14 mouse cellular contexts compared by ENCODE assay signal in genomic region chr13:60618287-60618686, GRCm38 (mm10). TPM values are rescaled to one million over a fixed set of nuclear protein-coding genes. Genes with fewer than 3 reads are reported as not detected.
DNase-seq lines count a peak whose midpoint lies in the region; ATAC-seq and TF ChIP-seq lines count a peak whose summit lies in the region.
"Had no signal": no experiment of that assay in that cellular context is flagged by ENCODE, and none has a peak within 500 bp of the region (broad histone marks: within the 10 kb centered on the region; RNA-seq: fewer than 3 reads in every experiment).

No protein-coding gene starts in this region.

- peaks cover 65% of the 10 kb centered on the region for H3K4me1 ChIP-seq in forebrain, embryonic 10.5 days
- H3K4me1 ChIP-seq in forebrain, embryonic 16.5 days (replicated peaks; ENCODE audit: control insufficient read depth, insufficient read depth, low read length), result peaks cover 53% of the 10 kb centered on the region
- 0 out of 2 replicates have a peak, but pooled peaks cover 3% of the 10 kb centered on the region for H3K4me1 ChIP-seq in kidney, postnatal 0 days (replicated peaks; ENCODE audit: insufficient read depth, low read length)
- peaks cover 16% of the 10 kb centered on the region for H3K4me1 ChIP-seq in intestine, embryonic 16.5 days (ENCODE audit: control insufficient read depth, insufficient read depth, low read length)
- peaks cover 60% of the 10 kb centered on the region for H3K4me1 ChIP-seq in embryonic facial prominence, embryonic 10.5 days

- WGBS in forebrain, embryonic 10.5 days, result 77% methylated on average over 9 of the region's 9 CpGs
- 35% methylated on average over 9 of the region's 9 CpGs for WGBS in forebrain, embryonic 16.5 days
- 50% methylated on average over 9 of the region's 9 CpGs for WGBS in kidney, postnatal 0 days
- WGBS in intestine, embryonic 16.5 days, result 33% methylated on average over 9 of the region's 9 CpGs
- 59% methylated on average over 9 of the region's 9 CpGs for WGBS in embryonic facial prominence, embryonic 10.5 days

- peaks cover 20% of the 10 kb centered on the region for H3K36me3 ChIP-seq in forebrain, embryonic 10.5 days (replicated peaks)
- no peaks in the 10 kb centered on the region for H3K36me3 ChIP-seq in forebrain, embryonic 16.5 days (ENCODE audit: control insufficient read depth, insufficient read depth)
- no peaks in the 10 kb centered on the region for H3K36me3 ChIP-seq in kidney, postnatal 0 days (ENCODE audit: insufficient read depth, low read length)
- no peaks in the 10 kb centered on the region for H3K36me3 ChIP-seq in intestine, embryonic 16.5 days (ENCODE audit: control insufficient read depth, insufficient read depth, low read length)
- peaks cover 11% of the 10 kb centered on the region for H3K36me3 ChIP-seq in embryonic facial prominence, embryonic 10.5 days (replicated peaks)
- H3K36me3 ChIP-seq: heart, embryonic 15.5 days; lung, embryonic 15.5 days had no signal

- ATAC-seq in forebrain, embryonic 16.5 days, result no peak
- ATAC-seq in kidney, postnatal 0 days (replicated peaks; ENCODE audit: low FRiP score, low read depth), result peak; percentile 34; the same call in 1 of the 2 replicates
- peak; percentile 84 for ATAC-seq in intestine, embryonic 16.5 days
- peak; percentile 66 for ATAC-seq in megakaryocyte-erythroid progenitor cell, adult 5-6 weeks (replicated peaks; ENCODE audit: low FRiP score, low TSS enrichment, poor library complexity, severe bottlenecking)

- H3K27ac ChIP-seq in forebrain, embryonic 10.5 days, result 0 out of 2 replicates have a peak overlapping the region, but pooled peaks have one; percentile 40
- no peak overlapping the region for H3K27ac ChIP-seq in forebrain, embryonic 16.5 days (ENCODE audit: low read length)
- H3K27ac ChIP-seq in kidney, postnatal 0 days, result no peak overlapping the region
- H3K27ac ChIP-seq in intestine, embryonic 16.5 days (ENCODE audit: low read length), result no peak overlapping the region
- no peak overlapping the region for H3K27ac ChIP-seq in embryonic facial prominence, embryonic 10.5 days (replicated peaks)
- H3K27ac ChIP-seq: heart, embryonic 15.5 days; lung, embryonic 15.5 days had no signal

- no peaks in the 10 kb centered on the region for H3K27me3 ChIP-seq in forebrain, embryonic 10.5 days (ENCODE audit: poor library complexity, severe bottlenecking)
- H3K27me3 ChIP-seq in forebrain, embryonic 16.5 days (replicated peaks; ENCODE audit: control insufficient read depth, insufficient read depth, low read length), result no peaks in the 10 kb centered on the region
- no peaks in the 10 kb centered on the region for H3K27me3 ChIP-seq in kidney, postnatal 0 days (ENCODE audit: insufficient read depth, low read length)
- no peaks in the 10 kb centered on the region for H3K27me3 ChIP-seq in intestine, embryonic 16.5 days (replicated peaks; ENCODE audit: control insufficient read depth, insufficient read depth, low read length)
- H3K27me3 ChIP-seq in embryonic facial prominence, embryonic 10.5 days (replicated peaks; ENCODE audit: low read depth, poor library complexity, severe bottlenecking), result no peaks in the 10 kb centered on the region
- H3K27me3 ChIP-seq: heart, embryonic 15.5 days; lung, embryonic 15.5 days; megakaryocyte, embryonic 14.5 days had no signal

- no peak for TF ChIP-seq CTCF in kidney, postnatal 0 days (IDR thresholded peaks at IDR 0.05; ENCODE audit: low read depth)

- no peak overlapping the region for H3K4me2 ChIP-seq in forebrain, embryonic 16.5 days (ENCODE audit: low read length)
- H3K4me2 ChIP-seq in kidney, postnatal 0 days (ENCODE audit: low read length), result no peak overlapping the region
- H3K4me2 ChIP-seq in intestine, embryonic 16.5 days (ENCODE audit: low read depth, low read length), result no peak overlapping the region
- H3K4me2 ChIP-seq: heart, embryonic 15.5 days; lung, embryonic 15.5 days had no signal

- DNase-seq in forebrain, embryonic 10.5 days (ENCODE audit: extremely low spot score, low spot score), result no peak
- no peak for DNase-seq in kidney, postnatal 0 days (ENCODE audit: low spot score)
- no peak for DNase-seq in kidney, postnatal 14 days
- no peak for DNase-seq in adrenal gland, postnatal 25 days
- no peak for DNase-seq in embryonic facial prominence, embryonic 10.5 days (ENCODE audit: low spot score)
- DNase-seq: cerebellum, adult 8-10 months; layer of hippocampus, adult 9-11 months; thymus, postnatal 36 days had no signal

- no peak overlapping the region; the same call in 1 of the 2 replicates for H3K9ac ChIP-seq in forebrain, embryonic 16.5 days (replicated peaks; ENCODE audit: low read depth, low read length)
- no peak overlapping the region for H3K9ac ChIP-seq in kidney, postnatal 0 days (ENCODE audit: low read depth, low read length)
- no peak overlapping the region for H3K9ac ChIP-seq in intestine, embryonic 16.5 days (ENCODE audit: low read depth, low read length)
- H3K9ac ChIP-seq: heart, embryonic 15.5 days; lung, embryonic 15.5 days had no signal

- H3K4me3 ChIP-seq in forebrain, embryonic 10.5 days, result no peak overlapping the region
- H3K4me3 ChIP-seq in forebrain, embryonic 16.5 days (replicated peaks; ENCODE audit: low read length), result no peak overlapping the region
- no peak overlapping the region for H3K4me3 ChIP-seq in kidney, postnatal 0 days (replicated peaks; ENCODE audit: low read depth, low read length)
- H3K4me3 ChIP-seq in intestine, embryonic 16.5 days (ENCODE audit: low read length), result no peak overlapping the region
- no peak overlapping the region for H3K4me3 ChIP-seq in embryonic facial prominence, embryonic 10.5 days
- H3K4me3 ChIP-seq: heart, embryonic 15.5 days; lung, embryonic 15.5 days; megakaryocyte, embryonic 14.5 days had no signal

- no peaks in the 10 kb centered on the region for H3K9me3 ChIP-seq in forebrain, embryonic 10.5 days
- no peaks in the 10 kb centered on the region for H3K9me3 ChIP-seq in forebrain, embryonic 16.5 days (ENCODE audit: control insufficient read depth, low read length)
- H3K9me3 ChIP-seq in kidney, postnatal 0 days (replicated peaks; ENCODE audit: low read length), result no peaks in the 10 kb centered on the region
- no peaks in the 10 kb centered on the region for H3K9me3 ChIP-seq in intestine, embryonic 16.5 days (ENCODE audit: control insufficient read depth, low read length)
- H3K9me3 ChIP-seq in embryonic facial prominence, embryonic 10.5 days, result no peaks in the 10 kb centered on the region
- H3K9me3 ChIP-seq: heart, embryonic 15.5 days; lung, embryonic 15.5 days; megakaryocyte, embryonic 14.5 days had no signal

RNA-seq across cellular contexts. Expression of gene Dapk1, which starts 16.5 kb away (rescaled TPM):
- 18.0 and 18.7 TPM in 2 replicates for polyA plus RNA-seq in forebrain, embryonic 10.5 days (2016; fragmentation: Nextera tagmentation; extraction: Ambion mirVana)
- 59.8 and 61.4 TPM in 2 replicates for polyA plus RNA-seq in forebrain, embryonic 16.5 days (2015; fragmentation: Nextera tagmentation; extraction: Ambion mirVana)
- polyA plus RNA-seq in kidney, postnatal 0 days (2015; fragmentation: Nextera tagmentation; extraction: Ambion mirVana), result 21.4 and 22.1 TPM in 2 replicates
- polyA plus RNA-seq in intestine, embryonic 16.5 days (2015; fragmentation: Nextera tagmentation; extraction: Ambion mirVana), result 6.3 and 6.5 TPM in 2 replicates
- total RNA-seq in megakaryocyte-erythroid progenitor cell, adult 5-6 weeks (2014; fragmentation: Nextera tagmentation), result 13.9 and 19.9 TPM in 2 replicates
- total RNA-seq in megakaryocyte-erythroid progenitor cell, adult 5-6 weeks (2017), result 8.2 and 10.4 TPM in 2 replicates
- 10.8 and 11.5 TPM in 2 replicates for total RNA-seq in adrenal gland, postnatal 25 days (2021)
- 20.0 and 20.9 TPM in 2 replicates for polyA plus RNA-seq in embryonic facial prominence, embryonic 10.5 days (2016; fragmentation: Nextera tagmentation; extraction: Ambion mirVana)
